Mouse (Mus musculus) embryo, embryonic 10 days (tissue): ENCODE data around the gene Abhd16a.

Experiments
- DNase-seq: peaks from one replicate; pipeline ENCODE4 v3.0.0-alpha.2; 2015; ENCODE audit warnings: low spot score

Gene Abhd16a

DNA sequence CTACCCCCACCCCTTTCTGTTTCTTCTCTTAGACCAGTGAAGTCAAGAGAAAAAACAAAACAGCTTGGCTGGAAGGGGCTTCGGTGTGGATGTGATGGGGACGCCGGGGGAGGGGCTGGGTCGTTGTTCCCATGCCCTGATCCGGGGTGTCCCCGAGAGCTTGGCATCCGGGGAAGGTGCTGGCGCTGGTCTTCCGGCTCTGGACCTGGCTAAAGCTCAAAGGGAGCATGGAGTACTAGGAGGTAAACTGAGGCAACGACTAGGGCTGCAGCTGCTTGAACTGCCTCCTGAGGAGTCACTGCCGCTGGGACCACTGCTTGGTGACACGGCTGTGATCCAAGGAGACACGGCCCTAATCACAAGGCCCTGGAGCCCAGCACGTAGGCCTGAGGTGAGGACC, 29.0 kb upstream of the Abhd16a start:
- no peak for DNase-seq

DNA sequence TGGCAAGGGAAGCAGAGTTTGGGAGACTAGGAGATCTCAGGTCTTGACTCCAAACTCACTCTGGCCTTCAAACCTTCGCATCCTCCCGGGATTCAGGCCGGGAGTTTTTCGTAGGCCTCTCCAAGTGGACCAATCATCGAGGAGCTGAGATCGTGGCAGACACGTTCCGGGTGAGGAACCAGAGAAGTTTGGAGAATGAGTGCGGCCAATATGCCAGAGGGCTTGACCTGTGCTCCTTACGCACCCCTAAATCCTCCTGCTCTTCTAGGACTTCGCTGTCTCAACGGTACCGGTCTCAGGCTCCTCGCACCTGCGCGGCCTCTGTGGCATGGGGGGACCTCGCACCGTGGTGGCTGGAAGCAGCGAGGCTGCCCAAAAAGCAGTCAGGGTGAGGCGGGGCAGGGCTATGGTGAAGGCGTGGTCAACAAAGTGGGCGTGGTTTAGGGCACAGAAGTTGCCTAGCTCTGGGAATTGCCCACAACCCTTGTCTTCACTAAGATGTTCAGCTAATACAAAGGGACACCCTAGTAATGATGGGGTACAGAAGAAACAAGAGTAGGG, 28.2 kb upstream of the Abhd16a start:
- peak; percentile 51 for DNase-seq

DNA sequence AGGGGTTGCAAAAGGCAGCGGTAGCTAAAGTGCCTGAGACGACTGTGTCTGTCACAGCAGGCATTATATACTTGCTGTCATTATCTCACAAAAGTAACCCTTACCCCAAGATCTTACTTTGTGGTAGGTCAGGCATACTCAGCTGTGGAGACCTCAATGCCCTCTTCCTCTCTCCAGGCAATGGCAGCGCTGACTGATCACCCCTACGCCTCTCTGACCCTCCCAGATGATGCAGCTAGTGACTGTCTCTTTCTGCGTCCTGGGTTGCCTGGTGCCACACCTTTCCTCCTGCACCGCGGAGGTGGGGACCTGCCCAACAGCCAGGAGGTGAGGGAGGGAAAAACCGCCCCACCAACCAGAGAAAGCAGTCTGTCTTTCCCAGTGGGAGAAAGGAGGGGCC, 27.8 kb upstream of the Abhd16a start:
- no peak for DNase-seq

GRCm38 (mm10) chr17:35063466-35063865, 25.6 kb upstream of the Abhd16a start:
- no peak for DNase-seq

- no peak for DNase-seq
Measured at GRCm38 (mm10) chr17:35064378-35064877, 24.6 kb upstream of the Abhd16a start.

DNA sequence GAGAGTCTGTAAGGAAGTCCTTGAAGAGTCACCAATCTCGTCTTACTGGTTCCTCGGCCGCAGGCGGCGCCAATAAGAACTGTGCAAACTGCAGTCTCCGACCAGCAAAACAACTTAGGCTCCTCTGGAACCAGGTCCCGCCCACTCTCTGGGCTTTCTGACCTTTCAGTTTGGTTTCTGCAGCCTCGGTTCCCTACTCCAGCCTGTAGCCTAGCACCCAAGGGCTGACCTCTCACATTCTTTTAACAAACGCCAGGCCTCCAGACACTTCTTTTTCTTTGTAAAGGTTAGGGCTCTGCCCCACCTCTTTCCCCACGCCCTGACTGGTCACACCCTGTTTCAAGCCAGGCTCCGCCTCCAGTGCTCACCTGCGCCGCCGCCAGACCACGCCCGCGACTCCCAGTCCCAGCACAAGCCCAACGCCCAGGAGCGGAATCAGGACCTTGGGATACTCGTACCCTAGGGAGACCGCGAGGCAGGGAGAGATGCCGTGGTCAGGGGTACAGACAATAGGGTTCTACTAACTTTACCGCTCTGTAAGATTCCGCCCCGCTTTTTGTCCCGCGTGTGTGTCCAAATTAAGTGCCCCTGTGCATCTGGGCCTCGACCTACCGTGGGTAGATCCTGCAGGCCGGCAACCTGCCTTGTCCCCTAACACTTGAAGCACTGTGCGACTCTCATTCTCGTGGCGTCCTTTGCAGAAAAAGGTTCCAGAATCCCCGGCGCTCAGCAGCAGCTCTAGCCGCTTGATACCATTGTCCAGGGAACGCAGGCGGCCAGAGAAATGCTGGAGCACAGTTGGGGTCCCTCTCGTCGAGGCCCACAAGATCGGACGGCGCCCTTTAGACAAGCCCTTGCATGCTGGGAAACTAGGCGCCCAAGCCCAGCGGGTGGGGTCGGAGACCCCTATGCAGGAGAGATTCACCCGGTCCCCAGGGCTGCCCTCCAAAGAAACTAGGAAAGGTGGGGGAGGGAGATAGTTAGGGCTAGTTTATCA, 23.8 kb upstream of the Abhd16a start, which contains the start of gene Ly6g6c:
Gene Ly6g6c (plus strand): TSS at position 438 of the 997 bp plus-strand sequence.
- peak; percentile 81 for DNase-seq

- DNase-seq = no peak
Measured at GRCm38 (mm10) chr17:35066084-35066483, 23.0 kb upstream of the Abhd16a start, which contains the start of gene Mpig6b. Gene Mpig6b (minus strand): TSS chr17:35066184.

GRCm38 (mm10) chr17:35068213-35068914, 20.7 kb upstream of the Abhd16a start:
- DNase-seq = no peak

DNA sequence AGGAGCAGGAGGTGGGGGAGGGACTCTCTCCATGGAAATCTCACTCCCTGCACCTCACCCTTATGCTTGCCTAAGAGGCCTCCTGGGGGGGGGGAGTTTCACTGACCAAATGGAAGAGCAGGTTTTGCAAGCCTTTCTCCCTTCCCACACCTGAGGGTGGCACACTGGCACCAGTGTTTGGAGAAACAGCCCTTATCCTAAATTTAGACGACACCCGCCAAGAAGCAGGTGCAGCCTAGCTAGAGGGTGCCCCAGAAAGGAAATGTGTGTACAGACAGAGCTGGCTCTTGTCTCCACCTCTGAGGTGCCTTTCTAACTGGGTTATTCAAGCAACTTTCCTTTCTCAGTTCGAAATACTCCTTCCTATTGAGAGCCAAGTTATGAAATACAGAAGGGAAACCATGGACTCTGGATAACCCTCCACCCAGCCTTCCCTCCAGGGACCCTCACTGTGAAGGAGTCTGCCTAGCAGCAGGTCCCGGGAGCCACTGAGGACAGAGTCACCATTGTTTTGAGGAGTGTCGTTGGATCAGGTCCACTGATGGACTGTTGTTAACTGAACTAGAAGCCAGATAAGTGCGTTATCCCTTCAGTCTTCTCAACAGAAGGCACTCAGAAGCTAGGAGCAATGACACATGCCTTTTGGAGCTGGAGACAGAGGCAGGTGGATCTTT, 18.4 kb upstream of the Abhd16a start:
- DNase-seq = no peak

DNA sequence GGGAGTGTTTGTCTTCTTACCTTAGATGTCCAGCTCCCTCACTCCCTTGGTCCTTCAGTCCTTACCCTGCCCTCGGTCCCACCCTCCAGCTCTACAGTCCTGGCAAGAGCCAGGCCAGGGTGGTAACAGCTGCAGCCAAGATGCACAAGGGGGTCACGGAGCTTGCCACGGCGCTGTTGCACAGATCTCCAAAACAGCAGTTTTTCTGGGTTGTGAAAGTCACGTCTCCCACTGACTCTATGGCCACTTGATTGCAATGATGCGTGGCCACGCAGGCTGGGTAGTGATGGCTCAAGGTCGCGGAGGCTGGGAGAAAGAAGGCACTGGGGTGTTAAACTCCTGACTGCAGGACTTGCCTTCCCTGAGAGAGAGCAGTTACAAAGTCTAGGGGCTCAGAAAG, 17.6 kb upstream of the Abhd16a start:
- DNase-seq = no peak

- no peak for DNase-seq
Measured at GRCm38 (mm10) chr17:35074097-35074496, 15.0 kb upstream of the Abhd16a start.

DNA sequence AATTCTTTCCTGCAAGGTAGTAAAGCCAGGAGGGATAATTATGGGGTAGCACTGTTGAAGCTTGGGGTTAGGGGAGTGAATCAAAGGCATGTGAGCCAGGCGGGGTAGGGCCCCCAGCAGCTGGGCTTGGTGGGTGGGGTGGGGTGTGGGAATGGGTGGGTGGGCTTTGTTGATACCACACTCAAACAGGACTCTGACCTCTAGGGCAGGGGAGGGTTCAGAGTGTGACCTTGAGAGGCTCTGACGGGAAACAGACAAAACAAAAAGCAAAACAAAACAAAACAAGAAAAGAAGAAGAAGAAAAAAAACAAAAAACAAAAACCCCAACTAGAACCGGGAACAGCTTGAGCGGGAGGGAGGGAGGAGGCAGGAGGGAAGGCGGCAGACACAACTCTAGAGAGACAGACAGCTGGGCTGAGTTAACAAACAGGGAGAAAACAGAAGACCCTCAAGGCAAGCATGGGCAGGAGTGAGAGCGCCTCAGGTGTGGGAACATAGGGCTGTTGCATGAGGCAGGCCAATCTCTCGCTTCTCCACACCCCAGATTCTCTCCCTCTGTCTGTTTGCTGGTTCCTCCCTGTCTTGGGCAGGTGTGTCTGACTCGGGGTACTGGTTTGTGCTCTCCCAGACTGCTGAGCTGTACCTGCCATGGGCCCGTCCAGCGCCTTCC, 12.4 kb upstream of the Abhd16a start, which contains the start of gene Ly6g6e:
Gene Ly6g6e (plus strand): TSS at position 396 of the 670 bp plus-strand sequence.
- peak; percentile 35 for DNase-seq

- no peak for DNase-seq
Measured at GRCm38 (mm10) chr17:35077285-35077684, 11.8 kb upstream of the Abhd16a start.

DNA sequence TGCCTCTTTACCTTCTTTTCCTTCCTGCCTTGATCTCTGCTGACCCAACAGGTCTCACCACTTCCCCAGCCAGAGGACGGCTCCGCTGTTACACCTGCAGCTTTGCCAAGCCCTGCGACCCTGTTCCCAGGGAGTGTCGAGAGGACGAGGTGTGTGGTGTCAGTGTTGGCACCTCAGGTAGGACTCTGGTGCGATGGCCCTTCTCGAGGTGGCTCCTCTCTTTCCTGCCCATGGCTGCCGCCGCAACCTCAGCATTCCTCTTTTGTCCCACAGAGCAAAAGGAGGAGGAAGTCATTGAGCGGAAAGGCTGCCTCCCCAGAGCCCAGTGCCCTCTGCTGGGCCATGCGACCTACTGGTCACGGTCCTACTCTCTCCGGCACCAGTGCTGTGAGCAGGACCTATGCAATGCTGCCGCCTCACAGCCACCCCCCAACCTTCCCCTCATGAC, 11.3 kb upstream of the Abhd16a start, which contains the start of gene Ly6g6d:
Gene Ly6g6d (minus strand): TSS at position 280 of the 448 bp plus-strand sequence.
- peak; percentile 75 for DNase-seq

DNA sequence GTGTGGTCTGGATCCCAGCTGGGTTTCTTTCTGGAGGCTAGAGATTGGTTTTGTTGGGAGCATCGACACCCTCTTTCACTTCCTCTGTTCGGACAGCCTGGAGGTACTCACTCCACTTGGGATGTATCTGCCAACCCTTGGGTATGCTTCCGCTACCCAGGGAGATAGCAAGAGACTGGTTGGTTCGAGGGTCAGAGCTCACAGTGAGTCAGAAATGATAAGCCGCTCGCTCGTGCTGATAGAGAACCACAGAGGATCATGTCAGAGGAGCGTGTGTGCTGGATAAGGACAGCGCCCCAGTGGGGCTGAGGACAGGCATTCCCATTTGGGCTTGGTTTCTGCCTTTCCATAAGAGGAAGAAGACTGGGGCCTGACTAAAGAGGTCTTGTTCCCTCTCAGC, 9.3 kb upstream of the Abhd16a start:
- no peak for DNase-seq

DNA sequence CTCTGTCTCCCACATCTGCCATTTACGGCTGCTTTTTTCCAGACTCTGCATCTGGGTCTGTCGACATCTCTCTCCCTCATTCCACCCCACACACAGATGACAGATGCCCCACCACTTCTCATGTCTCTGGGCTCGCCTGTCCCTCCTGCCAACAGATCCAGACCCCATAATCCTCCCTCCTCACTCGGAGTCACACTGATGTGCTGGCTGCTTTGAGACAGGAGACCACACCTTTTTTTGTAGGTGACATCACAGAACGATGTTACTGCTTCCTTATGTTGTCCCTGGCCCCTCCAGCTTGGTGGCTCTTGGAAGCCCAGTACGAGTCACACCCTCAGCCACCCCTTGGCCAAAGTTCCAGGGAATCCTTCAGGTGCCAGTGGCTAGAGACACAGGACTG, 8.8 kb upstream of the Abhd16a start:
- no peak for DNase-seq

DNA sequence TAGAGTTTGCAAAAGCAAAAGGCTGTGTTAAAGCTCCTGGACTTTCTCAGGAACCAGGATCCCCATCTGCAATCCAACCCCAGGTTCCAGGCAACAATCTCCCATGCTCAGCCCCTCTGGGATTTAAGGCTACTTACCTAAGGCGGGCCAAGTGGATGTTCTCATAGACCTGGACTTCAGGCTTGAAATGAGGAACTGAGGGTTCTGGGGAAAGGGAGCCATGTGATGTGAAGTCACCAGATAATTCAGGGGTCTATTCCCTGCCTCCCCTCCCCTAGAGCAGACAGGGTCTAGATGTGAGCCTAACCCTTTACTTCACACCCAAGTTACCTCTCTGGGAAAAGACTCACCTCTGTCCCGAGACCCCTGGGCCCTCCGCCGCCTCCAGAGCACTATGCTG, 8.4 kb upstream of the Abhd16a start:
- no peak for DNase-seq

- no peak for DNase-seq
Measured at GRCm38 (mm10) chr17:35082841-35083576, 6.1 kb upstream of the Abhd16a start.

DNA sequence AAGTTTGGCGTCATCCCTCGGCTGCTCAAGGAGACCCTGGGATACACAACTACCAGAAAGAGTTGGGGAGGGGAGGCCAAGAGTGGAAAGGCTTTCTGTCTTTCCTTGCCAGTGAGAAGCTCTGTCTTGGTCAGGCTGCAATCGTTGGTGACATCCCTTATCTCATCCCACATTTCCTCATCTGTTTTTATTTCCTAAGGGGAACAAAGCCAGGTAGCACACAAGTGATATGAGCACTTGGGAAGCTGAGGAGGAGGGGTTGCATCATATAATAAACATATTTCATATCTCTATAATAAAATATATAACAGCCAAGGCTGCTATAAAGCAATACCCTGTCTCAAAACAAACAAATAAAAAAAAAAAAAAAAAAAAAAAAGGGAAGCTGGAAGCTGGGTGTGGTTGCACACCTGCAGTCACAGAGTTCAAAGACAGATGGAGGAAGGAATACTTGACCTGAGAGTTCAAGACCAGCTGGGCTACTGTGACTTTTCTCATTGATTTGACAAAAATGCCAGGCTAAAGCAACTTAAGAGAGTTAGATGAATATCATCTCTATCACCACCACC, 5.0 kb upstream of the Abhd16a start:
- DNase-seq = no peak
